Mouse (Mus musculus) spleen, adult 18-20 months (tissue): ENCODE results near the gene Sp7.

Source experiments
- DNase-seq, 2 experiments: peaks; one replicate each; pipeline ENCODE4 v3.0.0; 2022; ENCODE audit warnings: mixed read lengths in 2 of 2

The Sp7 gene

GRCm38 (mm10) chr15:102339612-102340011, 27.4 kb downstream of the Sp7 start:
- no peak for DNase-seq

DNA sequence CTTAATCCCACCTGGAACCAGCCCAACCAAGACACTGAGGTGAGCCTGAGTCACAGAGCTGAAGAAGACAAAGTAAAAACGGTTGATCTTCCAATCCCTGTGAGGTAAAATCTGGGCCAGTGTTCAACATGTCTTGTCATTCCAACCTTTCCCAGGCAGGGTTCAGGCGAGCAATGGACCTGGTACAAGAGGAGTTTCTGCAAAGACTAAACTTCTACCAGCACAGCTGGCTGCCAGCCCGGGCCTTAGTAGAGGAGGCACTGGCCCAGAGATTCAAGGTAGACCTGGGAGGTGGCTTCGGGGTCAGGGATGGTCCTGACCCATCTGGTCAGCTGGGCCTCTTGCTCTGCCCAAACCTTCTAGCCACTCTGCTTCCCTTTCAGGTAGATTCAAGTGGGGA, 30.0 kb downstream of the Sp7 start:
- DNase-seq = no peak

DNA sequence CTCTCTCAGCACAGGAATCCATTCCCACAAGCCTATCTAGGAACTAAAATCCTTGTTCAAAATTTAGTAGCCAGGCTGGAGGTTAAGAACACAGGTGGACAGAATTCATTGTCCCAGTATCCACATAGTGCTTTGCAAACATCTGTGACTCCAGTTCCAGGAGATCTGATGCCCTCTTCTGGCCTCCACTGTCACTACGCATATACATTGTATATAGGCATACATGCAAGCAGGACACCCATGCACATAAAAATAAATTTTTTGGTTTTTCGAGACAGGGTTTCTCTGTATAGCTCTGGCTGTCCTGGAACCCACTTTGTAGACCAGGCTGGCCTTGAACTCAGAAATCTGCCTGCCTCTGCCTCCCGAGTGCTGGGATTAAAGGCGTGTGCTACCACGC, 31.1 kb downstream of the Sp7 start:
- peak in 1 of 2 experiments; percentile 25 for DNase-seq

DNA sequence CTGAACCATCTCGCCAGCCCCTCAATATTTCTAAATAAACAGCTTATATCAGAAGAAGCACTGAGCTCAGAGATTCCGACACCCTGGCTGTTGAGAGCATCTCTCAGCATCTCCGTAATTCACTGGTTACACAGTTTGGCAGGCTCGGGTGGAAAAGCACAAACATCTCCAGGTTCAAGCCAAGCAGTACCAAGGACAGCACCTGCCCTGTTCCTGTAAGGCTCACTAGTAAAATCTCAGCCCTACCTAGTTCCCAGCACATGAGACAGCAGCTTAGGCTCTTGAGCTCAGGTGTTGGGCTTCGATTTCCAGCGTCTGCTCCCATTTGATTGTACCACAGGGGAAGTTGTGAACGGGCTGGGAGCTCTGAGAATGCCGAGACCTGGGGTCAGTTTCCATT, 31.7 kb downstream of the Sp7 start:
- no peak for DNase-seq

DNA sequence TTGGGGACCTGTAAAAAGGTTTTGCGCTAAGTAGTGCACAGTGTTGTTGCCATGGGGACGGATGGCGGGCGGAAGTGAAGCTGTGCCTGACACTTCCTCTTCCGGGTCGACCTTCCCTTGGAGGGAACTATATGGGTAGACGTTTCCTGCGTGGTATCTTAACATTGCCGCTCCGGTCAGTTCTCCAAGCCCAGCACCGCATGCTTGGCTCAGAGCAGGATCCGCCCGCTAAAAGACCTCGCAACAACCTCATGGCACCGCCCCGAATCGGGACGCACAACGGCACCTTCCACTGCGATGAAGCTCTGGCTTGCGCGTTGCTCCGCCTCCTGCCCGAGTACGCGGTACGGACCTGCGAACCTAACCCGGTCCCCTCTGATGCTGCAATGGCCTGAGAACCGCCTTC, 35.4 kb downstream of the Sp7 start, which contains the start of gene Myg1:
Gene Myg1, plus strand, starts transcription at position 100 of the 406 bp plus-strand sequence.
- peak; percentile 63 to 73 for DNase-seq

DNA sequence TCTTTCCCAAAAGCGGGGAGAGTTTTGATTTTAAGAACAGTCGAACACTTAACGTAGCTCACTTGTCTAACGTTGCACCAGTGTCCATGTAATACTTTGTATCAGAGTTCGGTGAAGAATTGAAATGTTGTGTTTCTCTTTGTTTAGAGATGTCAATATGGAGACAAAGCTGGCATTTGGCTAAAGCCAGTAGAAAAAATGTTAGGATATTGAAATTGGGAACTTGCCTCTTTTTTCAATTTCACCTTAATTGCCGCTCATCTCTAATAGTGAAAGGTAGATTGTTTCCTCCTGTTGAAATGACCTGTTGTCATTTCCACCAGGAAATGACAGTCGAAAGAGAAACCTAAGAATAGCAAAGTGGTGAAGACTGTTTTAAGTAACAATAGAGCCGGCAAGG, 40.1 kb downstream of the Sp7 start:
- no peak for DNase-seq

DNA sequence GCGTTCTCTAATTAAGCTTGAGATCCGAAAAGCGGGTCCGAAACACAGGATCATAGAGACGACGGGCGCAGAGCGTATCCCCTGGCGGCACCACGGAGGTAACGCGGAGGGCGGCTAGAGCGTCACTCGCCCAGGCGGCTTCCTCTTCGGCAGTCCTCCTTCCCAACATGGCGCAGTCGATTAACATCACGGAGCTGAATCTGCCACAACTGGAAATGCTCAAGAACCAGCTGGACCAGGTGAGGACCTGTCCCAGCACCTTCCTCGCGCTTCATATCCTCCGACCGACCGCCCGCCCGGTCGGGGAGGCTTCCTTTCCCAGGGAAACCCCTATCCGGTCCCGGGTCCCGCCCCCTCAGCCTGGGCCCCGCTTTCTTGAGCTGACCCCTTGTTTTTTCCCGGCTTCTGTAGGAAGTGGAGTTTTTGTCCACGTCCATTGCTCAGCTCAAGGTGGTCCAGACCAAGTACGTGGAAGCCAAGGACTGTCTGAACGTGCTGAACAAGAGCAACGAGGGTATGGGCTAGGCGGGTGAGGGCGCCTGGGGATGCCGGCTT, 40.9 kb downstream of the Sp7 start, which contains the start of gene Pfdn5:
Gene Pfdn5, plus strand, starts transcription at position 95 of the 555 bp plus-strand sequence.
- peak; percentile 74 to 87 for DNase-seq

DNA sequence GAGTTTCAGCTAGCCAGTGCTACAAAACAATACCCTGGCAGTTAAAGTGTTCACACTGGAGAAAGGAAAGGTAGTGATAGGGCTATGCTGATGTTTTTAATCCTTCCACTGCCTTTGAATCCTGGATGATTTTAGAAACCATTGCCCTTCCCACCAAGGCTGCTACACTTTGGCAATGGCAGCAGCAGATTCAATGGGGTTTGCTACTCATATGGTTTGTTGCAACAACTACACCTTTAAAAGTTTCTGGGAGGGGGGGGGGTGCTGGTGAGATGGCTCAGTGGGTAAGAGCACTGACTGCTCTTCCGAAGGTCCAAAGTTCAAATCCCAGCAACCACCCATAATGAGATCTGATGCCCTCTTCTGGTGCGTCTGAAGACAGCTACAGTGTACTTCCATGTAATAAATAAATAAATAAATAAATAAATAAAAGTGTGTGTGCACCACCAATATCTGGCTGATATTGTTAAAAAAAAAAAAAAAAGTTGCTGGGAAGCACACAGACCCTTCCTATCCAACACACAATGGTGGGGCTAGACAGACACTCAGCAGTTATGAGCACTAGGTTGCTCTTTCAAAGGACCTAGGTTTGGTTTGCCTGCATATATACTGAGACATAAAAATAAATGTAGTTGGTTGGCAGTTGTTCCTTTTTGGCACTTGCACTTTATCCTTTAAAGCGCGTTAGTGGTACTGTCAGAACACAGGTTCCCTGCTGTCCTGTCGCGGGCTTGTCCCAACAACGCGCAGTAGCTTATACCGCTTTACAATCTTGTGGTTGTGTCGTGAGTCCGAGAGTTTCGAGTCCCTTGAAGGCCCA, 42.1 kb downstream of the Sp7 start:
- no peak for DNase-seq

DNA sequence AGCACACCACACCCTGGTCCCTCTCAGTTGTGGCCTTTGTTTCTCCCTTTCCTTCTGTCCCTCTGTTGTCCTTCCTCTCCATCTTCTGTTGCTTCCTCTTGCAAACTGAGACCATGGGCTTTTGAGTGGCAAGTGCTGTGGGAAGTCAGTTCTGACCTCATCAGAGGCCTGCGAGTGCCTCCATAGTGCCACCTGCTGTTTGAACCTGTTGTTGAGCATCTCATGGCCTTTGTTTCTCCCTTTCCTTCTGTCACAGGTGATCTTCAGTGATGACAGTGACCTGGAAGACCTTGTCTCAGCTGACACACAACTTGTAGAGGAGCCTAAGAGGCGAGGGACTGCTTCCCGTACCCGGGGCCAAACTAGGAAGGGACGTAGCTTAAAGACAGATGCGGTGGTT, 50.7 kb downstream of the Sp7 start:
- DNase-seq = peak; percentile 49 to 75

GRCm38 (mm10) chr15:102315292-102315691, 51.7 kb downstream of the Sp7 start:
- DNase-seq = no peak

DNA sequence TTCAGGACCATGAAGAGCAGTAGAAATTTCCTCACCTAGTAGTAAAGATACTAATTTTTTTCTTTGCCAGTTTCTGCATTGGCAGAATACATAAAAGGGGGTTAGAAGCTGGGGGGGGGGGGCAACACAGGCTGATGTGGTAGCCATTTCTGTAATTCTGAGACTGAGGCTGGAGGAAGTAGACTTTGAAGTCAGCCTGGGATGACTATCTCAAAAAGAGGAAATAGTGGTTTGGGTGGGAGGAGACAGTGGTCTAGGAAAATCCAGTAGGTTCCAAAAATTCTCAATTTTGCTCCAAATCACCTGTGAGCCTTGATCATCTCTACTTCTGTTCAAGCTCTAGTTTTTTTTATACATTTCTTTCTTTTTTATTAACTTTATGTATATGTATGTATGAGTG, 55.5 kb downstream of the Sp7 start:
- no peak for DNase-seq

DNA sequence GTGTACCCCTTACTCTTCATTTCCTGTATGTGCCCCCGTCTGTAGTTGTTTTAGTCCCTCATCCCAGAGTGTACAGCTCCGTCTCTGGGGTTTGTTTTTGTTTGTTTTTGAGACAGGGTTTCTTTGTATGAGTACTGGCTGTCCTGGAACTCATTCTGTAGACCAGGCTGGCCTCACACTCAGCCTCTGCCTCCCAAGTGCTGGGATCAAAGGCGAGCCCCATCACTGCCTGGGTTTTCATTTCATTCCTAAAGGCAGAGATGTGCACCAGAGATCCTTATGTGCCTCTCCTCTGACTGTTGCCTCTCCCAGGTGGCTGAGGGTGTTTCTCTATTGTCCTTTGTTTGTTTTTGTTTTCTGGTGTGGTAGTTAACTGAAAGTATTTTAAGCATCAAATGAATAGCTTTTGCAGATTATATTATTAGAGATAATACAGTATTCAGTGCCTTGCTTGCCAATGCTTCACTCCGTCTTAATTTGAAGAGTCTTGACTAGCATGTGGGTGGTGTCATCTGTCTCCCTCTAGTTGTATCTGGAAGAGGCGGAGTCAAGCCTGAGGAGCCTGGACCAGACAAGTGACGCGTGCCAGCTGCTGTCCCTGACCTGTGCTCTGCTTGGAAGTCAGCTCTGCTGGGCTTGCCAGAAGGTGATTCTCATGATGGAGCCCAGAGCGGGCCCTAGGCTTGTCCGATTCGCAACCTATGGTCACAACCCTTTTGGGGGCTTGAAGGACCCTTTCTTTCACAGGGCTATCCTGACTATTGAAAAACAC, 56.7 kb downstream of the Sp7 start:
- DNase-seq = no peak

DNA sequence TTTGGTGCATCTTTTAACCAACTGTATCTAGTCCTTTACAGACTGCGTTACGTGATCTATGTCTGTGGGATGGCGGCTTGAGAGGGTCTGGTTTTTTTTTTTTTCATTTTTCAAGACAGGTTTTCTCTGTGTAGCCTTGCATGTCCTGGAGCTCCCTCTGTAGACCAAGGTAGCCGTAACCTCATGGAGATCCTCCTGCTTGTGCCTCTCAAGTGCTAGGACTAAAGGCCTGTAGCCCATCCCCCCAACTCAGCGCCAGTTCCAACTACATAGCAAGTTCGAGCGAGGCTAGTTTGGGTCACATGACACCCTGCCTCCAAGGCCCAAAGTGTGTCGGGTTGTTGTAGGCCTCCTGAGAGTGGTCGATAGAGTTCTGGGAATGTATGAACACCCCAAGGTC, 58.3 kb downstream of the Sp7 start:
- no peak for DNase-seq
